Mouse (Mus musculus) R1 (cell line): Measurements from ENCODE around the gene Gm49403.
"Not testable (repeated sequence)": the region's sequence is repeated elsewhere in the genome, so short reads cannot be mapped to it uniquely, and the experiment has no call there.

Experiments used
- DNase-seq: peaks from one replicate; pipeline ENCODE4 v3.0.0-alpha.2; 2018; ENCODE audit warnings: low read depth, low spot score

Gm49403 gene

GRCm38 (mm10) chr19:8871267-8872186 lies 12.2 kb upstream of the Gm49403 start, which contains the start of gene Ubxn1:
Gene Ubxn1, plus strand, starts transcription at chr19:8871496.
- peak; percentile 100 for DNase-seq

GRCm38 (mm10) chr19:8872266-8872840 lies 11.4 kb upstream of the Gm49403 start:
- peak; percentile 88 for DNase-seq

- no peak for DNase-seq
These were observed 8.7 kb upstream of the Gm49403 start for GRCm38 (mm10) chr19:8875031-8875430.

- DNase-seq: peak; percentile 94
These were observed 3.3 kb upstream of the Gm49403 start, which contains the start of gene Uqcc3 for GRCm38 (mm10) chr19:8880311-8881033. Gene Uqcc3, minus strand, starts transcription at chr19:8880923.

GRCm38 (mm10) chr19:8881034-8881392 lies 2.7 kb upstream of the Gm49403 start:
- no peak for DNase-seq

- DNase-seq: peak; percentile 63
These were observed 3.3 kb downstream of the Gm49403 start for GRCm38 (mm10) chr19:8886916-8887584.

GRCm38 (mm10) chr19:8887585-8888463 lies 4.1 kb downstream of the Gm49403 start:
- peak; percentile 67 for DNase-seq

- DNase-seq: peak; percentile 99
These were observed 5.0 kb downstream of the Gm49403 start, which contains the start of the genes 1810009A15Rik and Gm49416 for GRCm38 (mm10) chr19:8888511-8889385. Gene 1810009A15Rik, plus strand, starts transcription at chr19:8888853. Gene Gm49416, plus strand, starts transcription at chr19:8888926.

GRCm38 (mm10) chr19:8892829-8893766 lies 9.4 kb downstream of the Gm49403 start, which contains the start of gene Ints5:
Gene Ints5, plus strand, starts transcription at chr19:8893005.
- DNase-seq: peak; percentile 94

- DNase-seq: no peak
These were observed 11.7 kb downstream of the Gm49403 start for GRCm38 (mm10) chr19:8895397-8895960.

GRCm38 (mm10) chr19:8896231-8896630 lies 12.5 kb downstream of the Gm49403 start:
- not testable (repeated sequence) for DNase-seq

GRCm38 (mm10) chr19:8897211-8897864 lies 13.6 kb downstream of the Gm49403 start:
- DNase-seq: peak; percentile 82

GRCm38 (mm10) chr19:8897865-8898495 lies 14.2 kb downstream of the Gm49403 start, which contains the start of gene Ganab:
Gene Ganab, plus strand, starts transcription at chr19:8898071.
- peak; percentile 98 for DNase-seq

GRCm38 (mm10) chr19:8898576-8898975 lies 14.8 kb downstream of the Gm49403 start:
- DNase-seq: no peak

GRCm38 (mm10) chr19:8899079-8899478 lies 15.3 kb downstream of the Gm49403 start:
- no peak for DNase-seq

GRCm38 (mm10) chr19:8903412-8903811 lies 19.7 kb downstream of the Gm49403 start:
- no peak for DNase-seq

GRCm38 (mm10) chr19:8908531-8908930 lies 24.8 kb downstream of the Gm49403 start:
- no peak for DNase-seq
